Mouse (Mus musculus): ENCODE data around the gene Cfb. TPM values are rescaled to one million over a fixed set of nuclear protein-coding genes. Genes with fewer than 3 reads are reported as not detected.
"Not testable (repeated sequence)": the region's sequence is repeated elsewhere in the genome, so short reads cannot be mapped to it uniquely, and the experiment has no call there.

The Cfb gene
- polyA plus RNA-seq, 1 experiment from 2014 or later = 2.6 TPM

DNA sequence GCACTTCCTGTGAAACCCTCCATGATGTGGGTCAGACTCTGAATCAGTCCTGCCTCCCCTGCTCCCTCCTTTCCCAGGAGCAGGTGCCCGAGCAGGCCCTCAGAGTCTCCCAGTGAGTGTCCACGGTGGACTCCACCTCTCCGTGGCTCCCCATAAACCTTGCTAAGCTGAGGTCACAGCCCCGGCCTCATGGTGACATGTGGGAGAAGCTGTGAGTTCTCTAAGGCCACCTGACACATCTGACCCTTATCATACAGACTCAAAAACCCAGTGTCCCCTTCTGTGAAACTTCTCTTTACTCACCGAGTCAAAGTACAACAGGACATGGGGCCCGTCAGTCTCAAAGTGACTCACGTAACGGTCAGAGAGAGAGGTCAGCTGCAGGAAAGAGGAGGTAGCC is 51.5 kb downstream of the Cfb start:
- H3K27ac ChIP-seq; H3K9ac ChIP-seq; ATAC-seq (replicated peaks); H3K4me3 ChIP-seq; H3K9me3 ChIP-seq; H3K4me1 ChIP-seq; H3K27me3 ChIP-seq (replicated peaks); H3K36me3 ChIP-seq (replicated peaks); H3K4me2 ChIP-seq: not testable (repeated sequence)
- 86% methylated on average over 8 of the region's 8 CpGs for WGBS

DNA sequence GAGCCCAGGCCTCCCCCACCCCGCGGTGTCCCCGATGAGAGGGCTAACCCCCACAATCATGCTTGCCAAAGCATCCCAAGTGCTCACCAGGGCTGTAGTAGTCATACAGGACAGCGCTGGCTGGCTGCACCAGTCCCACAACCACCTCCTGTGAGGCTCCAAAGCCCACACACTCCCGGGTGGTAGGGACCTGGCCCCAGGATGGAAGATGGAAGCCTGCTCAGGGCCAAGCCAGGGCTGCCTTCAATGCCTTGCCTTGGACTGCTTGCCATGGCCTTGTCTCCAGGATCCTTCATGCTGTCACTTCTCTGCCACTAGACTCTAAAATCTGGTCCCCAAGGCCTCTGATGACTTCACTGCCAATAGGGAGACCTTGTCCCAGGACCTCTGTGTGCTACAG is 51.9 kb downstream of the Cfb start:
- H3K4me2 ChIP-seq; H3K27ac ChIP-seq; H3K9ac ChIP-seq; H3K4me1 ChIP-seq; H3K9me3 ChIP-seq; H3K36me3 ChIP-seq (replicated peaks); H3K27me3 ChIP-seq (replicated peaks); H3K4me3 ChIP-seq; ATAC-seq (replicated peaks): not testable (repeated sequence)
- 90% methylated on average over 5 of the region's 5 CpGs for WGBS

DNA sequence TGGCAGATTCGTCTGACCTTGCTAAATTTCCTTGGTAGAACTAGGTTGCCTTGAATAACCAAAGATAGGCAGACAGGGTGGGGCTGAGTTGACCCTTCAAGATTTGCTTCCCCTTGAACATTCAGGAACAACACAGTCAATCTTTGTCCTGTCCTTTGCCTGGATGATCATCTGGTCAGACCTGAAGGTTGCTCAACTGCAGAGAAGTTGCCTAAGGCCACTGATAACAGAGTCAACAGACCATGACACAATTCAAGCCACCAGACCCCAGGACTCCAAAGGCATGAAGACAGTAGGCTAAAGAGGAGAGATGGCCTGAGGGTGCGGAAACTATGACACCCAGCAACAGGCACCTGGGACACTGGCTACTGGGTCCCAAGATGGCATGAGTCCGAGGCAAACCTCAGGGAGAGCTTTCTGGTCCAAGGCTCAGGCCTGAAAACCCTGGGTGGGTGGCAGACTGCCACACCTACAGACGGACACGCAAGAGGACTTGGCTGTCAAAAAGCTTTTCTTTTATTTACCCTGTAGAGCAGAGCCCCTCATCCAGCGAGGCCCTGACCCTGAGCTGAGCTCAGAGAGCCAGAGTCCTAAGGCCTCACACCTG is 53.6 kb downstream of the Cfb start:
- 84% methylated on average over 6 of the region's 6 CpGs for WGBS
- no peaks in the 10 kb centered on the region for H3K9me3 ChIP-seq

DNA sequence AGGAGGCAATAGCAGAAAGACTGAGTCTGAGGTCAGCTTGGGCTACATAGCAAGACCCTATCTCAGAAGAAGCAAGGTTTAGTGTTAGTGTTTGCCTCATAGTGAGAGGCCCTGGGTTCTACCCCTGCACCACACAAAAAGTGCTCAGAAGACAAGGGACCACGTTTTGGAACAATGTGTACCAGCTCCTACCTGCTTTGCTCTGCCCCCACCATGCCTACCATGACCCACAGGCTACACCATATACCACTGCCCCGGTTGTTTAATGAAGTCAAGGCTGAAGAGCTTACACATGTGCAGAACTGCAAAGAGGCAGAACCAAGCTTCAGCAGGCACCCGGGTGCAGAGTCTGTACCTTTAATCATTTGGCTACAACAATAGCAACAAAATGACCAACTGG is 55.1 kb downstream of the Cfb start:
- Histone ChIP-seq H3K9me3 (no peaks in the 10 kb centered on the region), H3K4me3 (no peak overlapping the region), H3K36me3 (replicated peaks) (no peaks in the 10 kb centered on the region), H3K4me1 (no peaks in the 10 kb centered on the region), H3K4me2 (no peak overlapping the region), H3K27ac (no peak overlapping the region), H3K27me3 (replicated peaks) (no peaks in the 10 kb centered on the region), H3K9ac (no peak overlapping the region)
- ATAC-seq (replicated peaks) = no peak
- WGBS = 72% methylated on average over 3 of the region's 3 CpGs

More for the DNA sequence above, 53.6 kb downstream of the Cfb start:
- Histone ChIP-seq H3K4me2 (no peak overlapping the region), H3K4me3 (no peak overlapping the region), H3K9ac (no peak overlapping the region), H3K4me1 (no peaks in the 10 kb centered on the region), H3K27me3 (replicated peaks) (no peaks in the 10 kb centered on the region), H3K27ac (no peak overlapping the region), H3K36me3 (replicated peaks) (no peaks in the 10 kb centered on the region)
- no peak for ATAC-seq (replicated peaks)

Small RNAs within 50 kb of the gene (microRNA-seq; reads per million reads assigned to microRNA genes)
- 0.55 reads per million for gene Mir6970
- gene Mir6971 = 4.2 reads per million, percentile 21 among the genes with 10 or more reads in this experiment
- not detected for gene Mir6972

Other genes with a start within 250 kb of the Cfb start
- 9.2 and 10.3 TPM in 2 replicates for gene Egfl8, start 246.5 kb downstream of the Cfb start, polyA plus RNA-seq (2015; fragmentation: Nextera tagmentation; extraction: Ambion mirVana)
- 20.0 and 20.9 TPM in 2 replicates for gene Ppt2, start 234.0 kb downstream of the Cfb start, polyA plus RNA-seq (2015; fragmentation: Nextera tagmentation; extraction: Ambion mirVana)
- gene Prrt1, start 233.0 kb downstream of the Cfb start, polyA plus RNA-seq (2015; fragmentation: Nextera tagmentation; extraction: Ambion mirVana) = 10.7 and 10.8 TPM in 2 replicates
- gene Fkbpl, start 217.8 kb downstream of the Cfb start, polyA plus RNA-seq (2015; fragmentation: Nextera tagmentation; extraction: Ambion mirVana) = 14.6 and 16.0 TPM in 2 replicates
- gene Atf6b, start 215.4 kb downstream of the Cfb start, polyA plus RNA-seq (2015; fragmentation: Nextera tagmentation; extraction: Ambion mirVana) = 123 and 125 TPM in 2 replicates
- gene Tnxb, start 192.0 kb downstream of the Cfb start, polyA plus RNA-seq (2015; fragmentation: Nextera tagmentation; extraction: Ambion mirVana) = 0.18 and 0.24 TPM in 2 replicates
- 0.22 TPM in 2 replicates for gene C4b, start 118.6 kb downstream of the Cfb start, polyA plus RNA-seq (2015; fragmentation: Nextera tagmentation; extraction: Ambion mirVana)
- not detected in 2 replicates for gene Cyp21a1, start 58.0 kb downstream of the Cfb start, polyA plus RNA-seq (2015; fragmentation: Nextera tagmentation; extraction: Ambion mirVana)
- 41.2 and 50.4 TPM in 2 replicates for gene Stk19, start 25.6 kb downstream of the Cfb start, polyA plus RNA-seq (2015; fragmentation: Nextera tagmentation; extraction: Ambion mirVana)
- 75.0 and 79.1 TPM in 2 replicates for gene Dxo, start 25.5 kb downstream of the Cfb start, polyA plus RNA-seq (2015; fragmentation: Nextera tagmentation; extraction: Ambion mirVana)
- gene Skiv2l, start 12.3 kb downstream of the Cfb start, polyA plus RNA-seq (2015; fragmentation: Nextera tagmentation; extraction: Ambion mirVana) = 67.4 and 73.8 TPM in 2 replicates
- gene Nelfe, start 12.1 kb downstream of the Cfb start, polyA plus RNA-seq (2015; fragmentation: Nextera tagmentation; extraction: Ambion mirVana) = 76.3 and 82.3 TPM in 2 replicates
- 17.4 and 17.5 TPM in 2 replicates for gene Zbtb12, start 17.0 kb upstream of the Cfb start, polyA plus RNA-seq (2015; fragmentation: Nextera tagmentation; extraction: Ambion mirVana)
- 0.18 TPM in 1 of 2 replicates, not detected in the other for gene Gm20547, start 19.5 kb upstream of the Cfb start, polyA plus RNA-seq (2015; fragmentation: Nextera tagmentation; extraction: Ambion mirVana)
- 2.1 and 3.1 TPM in 2 replicates for gene C2, start 35.7 kb upstream of the Cfb start, polyA plus RNA-seq (2015; fragmentation: Nextera tagmentation; extraction: Ambion mirVana)
- gene Ehmt2, start 36.0 kb upstream of the Cfb start, polyA plus RNA-seq (2015; fragmentation: Nextera tagmentation; extraction: Ambion mirVana) = 113 and 119 TPM in 2 replicates
- not detected in 2 replicates for gene Slc44a4, start 51.9 kb upstream of the Cfb start, polyA plus RNA-seq (2015; fragmentation: Nextera tagmentation; extraction: Ambion mirVana)
- gene Neu1, start 68.7 kb upstream of the Cfb start, polyA plus RNA-seq (2015; fragmentation: Nextera tagmentation; extraction: Ambion mirVana) = 36.1 and 41.1 TPM in 2 replicates
- 0.24 and 0.31 TPM in 2 replicates for gene Hspa1b, start 96.7 kb upstream of the Cfb start, polyA plus RNA-seq (2015; fragmentation: Nextera tagmentation; extraction: Ambion mirVana)
- gene Gm20481, start 107.4 kb upstream of the Cfb start, polyA plus RNA-seq (2015; fragmentation: Nextera tagmentation; extraction: Ambion mirVana) = not detected in 2 replicates
- 12.7 and 13.3 TPM in 2 replicates for gene Hspa1a, start 109.6 kb upstream of the Cfb start, polyA plus RNA-seq (2015; fragmentation: Nextera tagmentation; extraction: Ambion mirVana)
- 1.2 and 1.5 TPM in 2 replicates for gene Hspa1l, start 110.2 kb upstream of the Cfb start, polyA plus RNA-seq (2015; fragmentation: Nextera tagmentation; extraction: Ambion mirVana)
- gene Lsm2, start 119.3 kb upstream of the Cfb start, polyA plus RNA-seq (2015; fragmentation: Nextera tagmentation; extraction: Ambion mirVana) = 103 and 111 TPM in 2 replicates
- gene Vars, start 138.5 kb upstream of the Cfb start, polyA plus RNA-seq (2015; fragmentation: Nextera tagmentation; extraction: Ambion mirVana) = 63.1 and 70.2 TPM in 2 replicates
- 0.06 and 0.15 TPM in 2 replicates for gene Vwa7, start 154.1 kb upstream of the Cfb start, polyA plus RNA-seq (2015; fragmentation: Nextera tagmentation; extraction: Ambion mirVana)
- 2.5 and 2.7 TPM in 2 replicates for gene Sapcd1, start 165.5 kb upstream of the Cfb start, polyA plus RNA-seq (2015; fragmentation: Nextera tagmentation; extraction: Ambion mirVana)
- 1.6 and 3.3 TPM in 2 replicates for gene Msh5, start 184.2 kb upstream of the Cfb start, polyA plus RNA-seq (2015; fragmentation: Nextera tagmentation; extraction: Ambion mirVana)
- gene Clic1, start 187.4 kb upstream of the Cfb start, polyA plus RNA-seq (2015; fragmentation: Nextera tagmentation; extraction: Ambion mirVana) = 62.4 and 72.1 TPM in 2 replicates
- 337 and 380 TPM in 2 replicates for gene Ddah2, start 196.5 kb upstream of the Cfb start, polyA plus RNA-seq (2015; fragmentation: Nextera tagmentation; extraction: Ambion mirVana)
- gene Ly6g6c, start 202.9 kb upstream of the Cfb start, polyA plus RNA-seq (2015; fragmentation: Nextera tagmentation; extraction: Ambion mirVana) = 0.31 TPM in 1 of 2 replicates, not detected in the other
- 0.21 and 0.43 TPM in 2 replicates for gene Mpig6b, start 203.7 kb upstream of the Cfb start, polyA plus RNA-seq (2015; fragmentation: Nextera tagmentation; extraction: Ambion mirVana)
- 0.21 and 0.32 TPM in 2 replicates for gene Ly6g6e, start 214.4 kb upstream of the Cfb start, polyA plus RNA-seq (2015; fragmentation: Nextera tagmentation; extraction: Ambion mirVana)
- 1.9 and 2.5 TPM in 2 replicates for gene Ly6g6d, start 215.5 kb upstream of the Cfb start, polyA plus RNA-seq (2015; fragmentation: Nextera tagmentation; extraction: Ambion mirVana)
- gene Ly6g6f, start 223.1 kb upstream of the Cfb start, polyA plus RNA-seq (2015; fragmentation: Nextera tagmentation; extraction: Ambion mirVana) = not detected in 2 replicates
- gene Abhd16a, start 226.7 kb upstream of the Cfb start, polyA plus RNA-seq (2015; fragmentation: Nextera tagmentation; extraction: Ambion mirVana) = 105 and 113 TPM in 2 replicates
- not detected in 2 replicates for gene Ly6g5c, start 245.8 kb upstream of the Cfb start, polyA plus RNA-seq (2015; fragmentation: Nextera tagmentation; extraction: Ambion mirVana)

Measured in midbrain, embryonic 15.5 days (tissue).